Mouse (Mus musculus) kidney, embryonic 16.5 days (tissue): ENCODE data around the gene Rbfox1. TPM values are rescaled to one million over a fixed set of nuclear protein-coding genes. Genes with fewer than 3 reads are reported as not detected.

Source experiments
- ATAC-seq: fragments of 200-750 bp; cut with Nextera tagmentation; 2 replicates; pipeline ENCODE4 v1.8.0; 2017; ENCODE audit warnings: moderate TSS enrichment; ENCODE audit not compliant: low FRiP score, low TSS enrichment
- H3K27ac ChIP-seq: fragments of 300-500 bp; sonication (generic); 2 replicates; pipeline ENCODE4 v1.5.1; 2014; ENCODE audit warnings: low read length
- H3K27me3 ChIP-seq: fragments of 300-500 bp; sonication (generic); 2 replicates; pipeline ENCODE4 v1.6.1; 2014; ENCODE audit warnings: low read length, control low read depth, mixed read lengths; ENCODE audit not compliant: insufficient read depth
- H3K36me3 ChIP-seq: fragments of 300-500 bp; sonication (generic); 2 replicates; pipeline ENCODE4 v1.6.1; 2014; ENCODE audit warnings: low read length, control low read depth, mixed read lengths; ENCODE audit not compliant: insufficient read depth
- H3K4me1 ChIP-seq: fragments of 300-500 bp; sonication (generic); 2 replicates; pipeline ENCODE4 v1.6.1; 2014; ENCODE audit warnings: low read length, control low read depth, mixed read lengths; ENCODE audit not compliant: insufficient read depth
- H3K4me2 ChIP-seq: fragments of 300-500 bp; sonication (generic); replicated peaks from 2 replicates; pipeline ENCODE4 v1.6.1; 2014; ENCODE audit warnings: low read depth, low read length
- H3K4me3 ChIP-seq: fragments of 300-500 bp; sonication (generic); 2 replicates; pipeline ENCODE4 v1.5.1; 2014; ENCODE audit warnings: mild to moderate bottlenecking, low read length
- H3K9ac ChIP-seq: fragments of 300-500 bp; sonication (generic); replicated peaks from 2 replicates; pipeline ENCODE4 v1.6.1; 2014; ENCODE audit warnings: low read length
- H3K9me3 ChIP-seq: fragments of 300-500 bp; sonication (generic); 2 replicates; pipeline ENCODE4 v1.6.1; 2016; ENCODE audit warnings: low read length, control low read depth
- WGBS: fragments of 180-500 bp; shearing (Covaris S2); extraction: QIAGEN DNeasy Blood & Tissue Kit; methylation state at CpG from one replicate; pipeline ENCODE4 v1.1.7; 2014; 5-methylcytosine and 5-hydroxymethylcytosine counted together
- polyA plus RNA-seq: library from polyadenylated mRNA; unstranded; fragments of >200 nt; fragmentation: Nextera tagmentation; extraction: Ambion mirVana; gene quantifications from 2 replicates; pipeline ENCODE4 v1.2.1, GENCODE M21; 2015

Gene Rbfox1
- polyA plus RNA-seq, 1 experiment from 2014 or later = 5.4 TPM

DNA sequence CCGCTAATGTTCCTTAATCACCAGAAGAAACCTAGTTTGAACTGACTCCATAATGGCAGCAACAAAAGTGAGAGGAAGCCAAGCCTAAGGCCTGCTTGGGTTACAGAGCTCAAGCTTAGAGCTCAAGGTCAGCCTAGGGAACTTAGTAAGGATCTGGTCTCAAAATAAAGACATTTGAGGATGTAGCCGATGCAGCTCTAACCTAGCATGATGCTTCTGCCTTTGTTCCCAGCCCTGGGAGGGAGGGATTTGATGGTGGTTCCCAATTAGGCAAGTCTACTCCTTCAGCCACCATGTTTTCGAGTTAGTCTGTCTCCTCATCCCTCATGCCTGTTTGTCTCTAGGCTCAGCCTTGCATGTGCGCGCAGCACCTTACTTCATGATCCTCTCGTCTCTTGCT is 1548.1 kb downstream of the Rbfox1 start:
- H3K4me2 ChIP-seq = no peak overlapping the region
- H3K4me1 ChIP-seq = no peaks in the 10 kb centered on the region
- ATAC-seq = no peak
- no peaks in the 10 kb centered on the region for H3K36me3 ChIP-seq
- WGBS = 94% methylated on average over 6 of the region's 6 CpGs
- no peaks in the 10 kb centered on the region for H3K27me3 ChIP-seq
- H3K9me3 ChIP-seq = no peaks in the 10 kb centered on the region
- no peak overlapping the region for H3K27ac ChIP-seq
- no peak overlapping the region for H3K9ac ChIP-seq
- H3K4me3 ChIP-seq = no peak overlapping the region

DNA sequence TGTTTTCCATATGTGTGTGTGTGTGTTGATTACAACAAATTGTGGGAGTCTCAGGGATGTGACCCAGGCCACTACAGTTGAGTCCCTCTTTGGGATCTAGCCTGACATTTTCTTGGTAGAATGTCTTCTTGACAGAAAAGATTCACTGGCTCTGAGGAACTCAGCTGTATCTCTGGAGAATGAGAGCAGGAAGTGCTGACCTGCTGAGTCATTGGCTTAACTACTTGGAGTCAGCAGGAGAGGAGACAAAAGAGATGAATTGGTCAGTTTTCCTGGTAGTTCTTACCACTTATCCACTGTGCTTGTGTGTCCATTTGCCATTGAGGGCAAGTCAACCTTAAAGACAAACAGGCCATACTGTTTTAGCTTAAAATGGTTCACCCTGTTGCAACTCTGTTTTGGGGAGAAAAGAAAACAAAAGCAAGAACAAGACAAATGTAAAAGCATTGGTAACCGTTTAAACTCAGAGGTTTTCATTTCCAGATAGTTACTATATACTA is 1561.7 kb downstream of the Rbfox1 start:
- H3K27me3 ChIP-seq = no peaks in the 10 kb centered on the region
- no peak overlapping the region for H3K4me2 ChIP-seq
- ATAC-seq = no peak
- no peaks in the 10 kb centered on the region for H3K36me3 ChIP-seq
- H3K27ac ChIP-seq = no peak overlapping the region
- H3K4me1 ChIP-seq = 0 out of 2 replicates have a peak, but pooled peaks cover 3% of the 10 kb centered on the region
- H3K9me3 ChIP-seq = no peaks in the 10 kb centered on the region
- H3K4me3 ChIP-seq = no peak overlapping the region
- no peak overlapping the region for H3K9ac ChIP-seq
- 79% methylated on average over 1 of the region's 1 CpGs for WGBS

DNA sequence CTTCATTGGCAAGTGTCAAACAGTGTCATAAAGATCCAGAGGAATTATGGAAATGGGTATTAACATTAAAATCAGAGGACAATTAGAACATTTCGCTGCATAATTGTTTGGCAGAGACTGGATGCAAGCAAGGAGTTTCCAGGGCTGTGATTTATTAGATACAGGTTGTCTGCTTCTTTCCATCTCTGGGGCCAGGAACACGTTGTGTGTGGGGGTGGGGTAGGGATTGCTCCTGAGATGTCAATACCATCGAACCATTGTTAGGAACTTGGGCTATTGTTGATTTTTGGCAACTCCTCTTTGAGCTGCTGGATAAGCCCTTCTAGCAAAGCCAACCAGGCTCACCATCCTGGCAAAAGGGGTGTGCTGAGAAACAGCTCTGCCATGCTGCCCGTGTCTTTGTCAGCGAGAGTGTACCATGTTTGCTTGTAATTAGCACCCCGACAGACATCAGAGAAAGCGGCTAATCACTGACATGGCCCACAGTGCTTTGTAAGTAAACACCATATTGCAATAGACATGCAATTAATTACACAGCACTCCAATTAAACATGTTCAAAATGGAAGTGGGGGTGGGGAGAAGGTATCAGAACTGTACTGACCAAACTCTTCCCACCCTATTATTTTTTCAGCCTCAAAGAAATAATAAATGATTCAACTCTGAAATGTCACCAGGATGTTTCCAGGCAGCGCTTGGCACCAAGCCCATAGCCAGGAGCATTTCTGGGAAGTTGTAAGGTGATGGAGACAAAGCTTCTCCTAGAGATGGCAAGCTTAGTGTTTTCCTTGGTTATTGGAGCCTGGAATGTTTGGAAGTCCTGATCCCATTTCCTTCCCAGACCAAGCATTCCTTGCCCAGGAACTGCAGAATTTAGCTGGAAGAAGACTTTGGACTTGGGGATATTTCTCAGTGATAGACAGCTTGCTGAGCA is 1562.8 kb downstream of the Rbfox1 start:
- H3K4me2 ChIP-seq = no peak overlapping the region
- H3K27me3 ChIP-seq = no peaks in the 10 kb centered on the region
- 0 out of 2 replicates have a peak, but pooled peaks cover 3% of the 10 kb centered on the region for H3K4me1 ChIP-seq
- ATAC-seq = no peak
- WGBS = 53% methylated on average over 8 of the region's 8 CpGs
- H3K36me3 ChIP-seq = no peaks in the 10 kb centered on the region
- H3K9ac ChIP-seq = no peak overlapping the region
- H3K4me3 ChIP-seq = no peak overlapping the region
- H3K9me3 ChIP-seq = no peaks in the 10 kb centered on the region
- no peak overlapping the region for H3K27ac ChIP-seq

DNA sequence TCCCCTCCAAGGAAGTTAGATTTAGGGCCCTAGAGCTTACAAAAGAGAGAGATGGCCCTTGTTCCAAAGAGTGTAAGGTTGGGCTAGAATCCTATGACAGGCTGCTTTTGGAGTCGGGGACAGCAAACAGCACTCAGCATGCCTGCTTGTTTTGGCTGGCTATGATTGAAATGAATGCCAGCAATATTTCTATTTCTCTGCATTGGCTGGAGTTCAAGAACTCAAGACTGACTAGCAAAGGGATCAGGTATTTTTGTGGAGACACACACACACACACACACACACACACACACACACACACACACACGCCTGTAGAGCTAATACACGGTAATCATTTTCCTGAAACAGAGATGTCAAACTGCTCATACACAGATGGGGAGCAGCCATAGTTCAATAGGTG is 1566.0 kb downstream of the Rbfox1 start:
- ATAC-seq = no peak
- Histone ChIP-seq H3K9me3 (no peaks in the 10 kb centered on the region), H3K4me3 (no peak overlapping the region), H3K27me3 (no peaks in the 10 kb centered on the region), H3K4me2 (no peak overlapping the region), H3K9ac (no peak overlapping the region), H3K4me1 (0 out of 2 replicates have a peak, but pooled peaks cover 3% of the 10 kb centered on the region), H3K27ac (no peak overlapping the region), H3K36me3 (no peaks in the 10 kb centered on the region)
- 79% methylated on average over 3 of the region's 3 CpGs for WGBS

DNA sequence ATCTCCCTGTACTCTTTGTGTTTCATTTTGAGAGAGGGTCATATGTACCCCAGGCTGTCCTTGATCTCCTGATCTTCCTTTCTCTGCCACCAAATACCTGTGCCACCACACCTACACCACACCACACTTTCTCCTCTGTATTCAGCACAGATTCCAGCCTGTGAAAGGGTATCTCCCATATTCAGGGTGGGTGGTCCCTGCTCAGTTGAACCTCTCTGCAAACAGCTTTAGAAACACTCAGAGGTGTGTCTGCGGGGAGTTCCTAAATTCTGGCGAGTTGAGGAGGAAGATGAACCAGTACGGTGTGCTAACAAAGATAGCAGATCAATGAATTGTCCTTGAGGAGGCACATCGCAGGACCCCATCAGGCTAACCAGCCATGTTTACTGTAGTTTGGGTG is 1572.4 kb downstream of the Rbfox1 start:
- Histone ChIP-seq H3K36me3 (no peaks in the 10 kb centered on the region), H3K27ac (no peak overlapping the region), H3K9me3 (no peaks in the 10 kb centered on the region), H3K4me3 (no peak overlapping the region), H3K4me1 (no peaks in the 10 kb centered on the region), H3K27me3 (no peaks in the 10 kb centered on the region), H3K4me2 (no peak overlapping the region), H3K9ac (no peak overlapping the region)
- WGBS = 89% methylated on average over 4 of the region's 4 CpGs
- no peak for ATAC-seq
